Mouse (Mus musculus): ENCODE results near the gene Oaz1.

The Oaz1 gene

DNA sequence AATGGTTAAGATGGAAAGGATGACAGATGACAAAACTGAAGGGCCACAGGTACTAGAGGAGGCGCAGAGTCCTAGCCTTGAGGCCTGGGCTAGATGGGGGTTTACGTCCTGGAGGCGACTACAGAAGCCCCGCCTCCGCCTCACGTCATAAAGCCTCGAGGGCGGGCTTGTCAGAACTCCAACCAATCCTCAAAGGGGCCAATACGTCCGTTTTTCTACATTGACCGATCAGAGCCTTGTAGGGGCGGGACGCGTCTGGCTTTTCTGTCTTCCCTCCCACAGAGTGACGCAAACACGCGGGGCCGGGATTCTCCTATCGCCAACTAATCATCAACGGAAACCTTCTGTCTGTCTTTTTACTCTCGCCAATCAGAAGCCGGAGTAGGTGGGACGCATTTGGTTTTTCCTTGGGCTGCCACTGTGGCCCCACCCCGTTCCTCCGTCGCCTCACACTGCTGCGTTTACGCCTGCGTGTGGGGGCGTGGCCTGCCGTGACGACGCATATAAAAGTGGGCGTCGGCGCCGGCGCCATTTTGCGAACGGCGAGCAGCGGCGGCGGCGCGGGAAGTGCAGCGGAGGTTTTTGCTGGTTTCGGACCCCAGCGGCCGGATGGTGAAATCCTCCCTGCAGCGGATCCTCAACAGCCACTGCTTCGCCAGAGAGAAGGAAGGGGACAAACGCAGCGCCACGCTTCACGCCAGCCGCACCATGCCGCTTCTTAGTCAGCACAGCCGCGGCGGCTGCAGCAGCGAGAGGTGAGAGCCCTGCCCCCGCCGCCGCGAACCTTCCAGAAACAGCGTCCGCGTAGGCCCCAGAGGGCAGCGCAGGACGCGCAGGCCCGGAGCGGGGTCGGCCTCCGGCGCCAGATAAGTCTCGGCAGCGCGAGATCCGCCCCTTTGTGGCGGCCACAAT lies at the start of gene Oaz1:
Gene Oaz1 (plus strand): TSS at position 506 of the 912 bp plus-strand sequence.
- peak; percentile 100 for DNase-seq (ENCODE audit: low read depth)

DNA sequence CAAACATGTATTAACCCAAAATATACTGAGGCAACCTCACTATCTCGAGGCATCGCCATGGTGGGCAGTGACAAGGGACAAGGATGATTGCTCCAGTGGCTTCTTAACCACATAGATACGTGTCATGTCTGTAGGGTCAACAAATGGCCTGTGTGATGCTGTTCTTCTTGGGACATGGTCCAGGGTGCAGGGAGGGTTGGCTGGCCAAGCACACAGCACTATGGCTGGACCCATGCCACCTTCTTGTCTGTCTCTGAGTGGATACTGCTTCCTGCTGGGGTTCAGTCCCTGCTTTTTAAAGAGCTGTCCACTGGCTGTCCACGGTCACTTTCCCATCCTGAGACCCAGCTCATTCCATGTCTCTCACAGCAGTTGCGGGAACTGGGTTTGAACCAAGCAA lies 49.3 kb upstream of the Oaz1 start:
- DNase-seq (ENCODE audit: low read depth) = no peak

DNA sequence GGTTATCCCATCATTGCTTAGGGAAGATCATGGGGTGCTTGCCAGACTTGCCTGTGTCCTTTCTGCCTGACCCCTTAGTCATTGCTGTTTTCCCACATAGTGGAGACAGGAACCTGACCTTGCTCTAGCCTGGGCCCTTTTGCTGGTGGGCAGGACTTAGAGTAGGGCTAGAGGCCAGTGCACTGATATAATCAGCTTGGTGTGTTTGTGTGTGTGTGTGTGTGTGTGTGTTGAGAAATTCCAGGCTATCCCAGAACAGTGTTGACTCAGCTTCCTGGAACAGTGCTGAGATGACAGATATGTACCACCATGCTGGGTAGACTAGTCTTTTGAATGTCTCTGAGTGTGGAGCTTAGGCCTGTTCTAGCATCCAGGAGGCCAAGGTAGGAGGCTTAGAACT lies 46.9 kb upstream of the Oaz1 start:
- DNase-seq (ENCODE audit: low read depth) = peak; percentile 61

DNA sequence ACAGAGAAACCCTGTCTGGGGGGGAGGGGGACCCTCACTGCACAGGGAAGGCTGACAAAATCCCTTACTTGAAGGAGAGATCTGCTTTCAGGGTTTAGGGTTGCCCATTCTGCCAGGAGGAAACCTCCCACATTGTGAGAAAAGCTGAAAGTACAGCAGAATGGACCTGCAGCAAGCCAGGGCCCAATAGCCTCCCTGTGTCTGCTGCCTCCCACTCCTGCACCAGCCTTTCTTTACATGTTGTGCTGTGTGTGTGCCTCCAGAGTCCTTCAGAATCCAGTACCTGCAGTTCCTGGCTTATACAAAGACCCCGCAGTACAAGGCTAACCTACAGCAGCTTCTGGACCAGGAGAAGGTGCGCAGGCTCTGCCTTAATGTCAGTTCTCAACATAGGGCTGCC lies 42.2 kb upstream of the Oaz1 start:
- DNase-seq (ENCODE audit: low read depth) = no peak

DNA sequence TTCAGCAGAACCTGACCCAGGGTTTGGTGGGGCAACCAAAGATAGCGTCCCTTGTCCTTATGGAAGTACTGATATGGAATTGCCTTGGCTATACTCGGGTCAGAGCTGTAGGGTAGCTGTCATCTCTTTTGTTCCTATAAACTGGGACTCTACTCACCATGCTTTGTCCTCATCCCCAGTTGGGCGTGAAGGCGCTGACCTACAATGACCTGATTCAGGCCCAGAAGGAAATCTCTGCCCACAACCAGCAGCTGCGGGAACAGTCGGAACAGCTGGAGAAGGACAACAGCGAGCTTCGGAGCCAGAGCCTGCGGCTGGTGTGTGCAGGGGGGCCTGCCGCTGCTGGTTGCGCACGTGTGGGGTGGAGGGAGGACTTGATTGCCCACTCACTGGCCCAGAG lies 41.6 kb upstream of the Oaz1 start:
- DNase-seq (ENCODE audit: low read depth) = no peak

GRCm38 (mm10) chr10:80785963-80786362 lies 40.5 kb upstream of the Oaz1 start:
- no peak for DNase-seq (ENCODE audit: low read depth)

GRCm38 (mm10) chr10:80787517-80787916 lies 38.9 kb upstream of the Oaz1 start:
- DNase-seq (ENCODE audit: low read depth) = no peak

GRCm38 (mm10) chr10:80790761-80791404 lies 35.6 kb upstream of the Oaz1 start:
- no peak for DNase-seq (ENCODE audit: low read depth)

DNA sequence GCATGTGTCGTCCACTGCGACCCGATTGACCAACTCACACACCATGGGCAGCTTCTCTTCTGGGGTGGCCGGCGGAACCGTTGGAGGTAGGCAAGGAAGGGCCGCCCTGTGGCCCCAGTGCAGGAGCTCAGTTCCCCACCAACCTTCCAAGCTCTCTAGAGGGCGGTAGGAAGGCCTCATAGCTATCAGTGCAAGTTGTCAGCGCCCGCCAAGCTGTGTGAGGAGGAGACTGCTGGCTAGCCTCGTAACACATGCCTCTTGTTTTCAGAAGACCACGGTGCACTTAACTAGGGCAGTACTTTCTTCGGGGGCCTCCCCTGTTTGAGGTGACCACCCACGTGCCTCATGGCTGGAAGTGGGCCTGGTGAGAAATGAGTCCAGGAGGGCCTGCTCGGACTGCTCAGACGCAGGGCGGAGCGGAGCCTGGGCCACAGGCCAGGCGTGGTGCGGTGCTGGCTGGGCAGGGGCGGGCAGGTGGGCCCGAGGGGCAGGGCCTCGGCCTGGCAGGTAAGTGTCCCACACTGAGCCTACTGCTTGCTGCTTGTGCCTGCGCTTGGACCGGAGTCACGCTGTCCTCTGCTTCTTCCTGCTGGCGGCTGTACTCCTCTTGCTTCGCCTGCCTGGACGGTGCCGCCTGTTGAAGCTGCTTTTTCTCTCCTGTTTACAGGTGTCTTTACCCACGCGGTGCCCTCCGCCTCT lies 34.8 kb upstream of the Oaz1 start:
- no peak for DNase-seq (ENCODE audit: low read depth)

DNA sequence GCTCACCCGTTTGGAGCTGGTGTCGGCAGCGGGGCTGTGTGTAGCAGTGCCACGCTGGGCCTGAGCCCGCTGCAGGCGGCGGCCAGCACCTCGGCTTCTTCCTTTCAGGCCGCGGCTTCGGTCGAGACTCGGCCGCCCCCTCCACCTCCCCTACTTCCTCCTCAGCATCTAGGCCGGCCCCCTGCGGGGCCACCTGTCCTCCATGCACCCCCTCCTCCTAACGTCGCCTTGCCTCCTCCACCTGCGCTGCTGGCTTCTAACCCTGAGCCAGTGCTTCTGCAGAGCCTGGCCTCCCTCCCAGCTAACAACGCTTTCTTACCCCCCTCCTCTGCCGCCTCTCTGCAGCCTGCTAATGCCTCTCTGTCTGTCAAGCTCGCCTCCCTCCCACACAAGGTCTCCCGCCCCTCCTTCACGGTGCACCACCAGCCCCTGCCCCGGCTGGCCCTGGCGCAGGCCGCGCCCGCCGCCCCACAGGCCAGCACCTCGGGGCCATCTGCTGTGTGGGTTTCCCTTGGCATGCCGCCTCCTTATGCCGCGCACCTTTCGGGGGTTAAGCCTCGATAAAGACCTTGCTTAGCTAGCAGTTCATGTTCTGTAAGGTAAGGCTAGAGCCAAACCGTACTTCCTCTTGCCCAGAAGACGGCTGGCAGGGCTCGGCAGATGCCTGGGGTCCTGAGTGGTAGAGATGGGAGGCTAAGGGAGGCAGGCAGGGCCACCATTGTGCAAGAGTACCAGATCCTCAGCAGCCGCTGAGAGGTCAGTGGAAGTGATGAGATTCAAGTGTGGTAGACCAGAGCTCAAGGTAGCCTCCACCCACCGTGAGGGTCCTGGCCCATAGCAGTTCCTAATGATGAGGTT lies 34.1 kb upstream of the Oaz1 start:
- DNase-seq (ENCODE audit: low read depth) = no peak

- DNase-seq (ENCODE audit: low read depth) = no peak
Observed at GRCm38 (mm10) chr10:80793033-80793784, 33.2 kb upstream of the Oaz1 start.

DNA sequence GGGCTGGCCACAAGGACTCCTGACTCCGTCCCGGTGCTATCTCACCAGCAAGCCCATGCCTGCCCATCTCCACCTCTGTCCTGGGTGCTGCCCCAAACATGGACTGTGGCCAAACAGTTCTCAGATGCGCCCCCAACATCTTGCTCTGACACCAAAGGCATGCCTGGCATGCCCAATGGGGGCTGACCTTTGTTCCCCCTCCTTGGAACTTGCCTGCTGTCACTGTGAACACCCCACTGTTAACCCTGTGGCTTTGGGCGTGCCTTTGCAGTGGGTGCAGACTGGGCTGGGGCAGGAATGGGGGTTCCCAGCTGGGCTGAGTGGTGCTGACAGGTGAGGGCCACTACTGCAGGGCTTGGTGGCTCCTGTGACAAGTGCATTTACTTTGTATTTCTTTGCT lies 32.7 kb upstream of the Oaz1 start:
- DNase-seq (ENCODE audit: low read depth) = no peak

DNA sequence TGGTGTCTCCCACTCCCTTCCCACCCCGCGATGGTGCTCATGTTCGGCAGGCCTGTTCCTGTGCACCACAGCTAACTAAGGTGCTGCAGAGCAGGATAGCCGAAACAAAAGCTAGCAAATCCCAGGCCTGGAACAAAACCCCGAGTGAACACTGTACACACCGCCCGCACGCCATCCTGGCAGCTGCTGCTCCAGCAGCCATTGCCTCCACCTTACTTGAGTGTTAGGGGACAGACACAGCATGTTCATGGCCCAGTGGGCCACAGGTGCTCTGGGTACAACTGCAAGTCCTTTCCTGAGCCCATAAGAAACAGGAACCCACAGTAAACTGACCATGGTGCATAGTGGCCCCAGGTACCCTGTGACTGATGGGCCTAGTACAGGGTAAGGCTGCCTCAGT lies 31.7 kb upstream of the Oaz1 start:
- DNase-seq (ENCODE audit: low read depth) = no peak

DNA sequence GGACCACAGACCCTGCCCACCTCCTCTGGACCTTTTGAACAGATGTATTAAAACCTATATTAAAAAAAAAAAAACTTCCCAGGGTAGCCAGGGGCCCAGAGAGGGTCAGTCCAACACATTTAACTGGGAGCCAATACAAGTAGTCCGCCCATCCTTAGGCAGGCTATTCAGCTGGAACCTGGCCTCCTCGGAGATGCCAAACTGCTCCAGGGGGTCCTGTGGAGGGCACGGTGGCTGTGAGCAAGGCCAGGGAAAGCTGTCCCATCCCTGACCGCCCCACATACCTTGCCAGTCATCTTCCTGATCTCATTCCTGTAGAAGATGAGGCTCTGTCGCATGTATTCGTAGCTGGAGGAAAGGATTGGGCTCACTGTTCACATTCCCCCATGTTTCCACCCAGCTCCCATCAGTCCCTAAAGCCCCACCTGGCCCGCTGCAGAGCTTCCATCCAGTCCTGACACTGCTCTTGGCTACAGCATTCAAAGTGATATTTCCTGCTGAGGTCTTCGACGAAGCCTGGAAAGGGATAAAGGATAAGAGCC lies 30.1 kb upstream of the Oaz1 start:
- no peak for DNase-seq (ENCODE audit: low read depth)

GRCm38 (mm10) chr10:80797186-80798149 lies 29.0 kb upstream of the Oaz1 start:
- DNase-seq (ENCODE audit: low read depth) = no peak

DNA sequence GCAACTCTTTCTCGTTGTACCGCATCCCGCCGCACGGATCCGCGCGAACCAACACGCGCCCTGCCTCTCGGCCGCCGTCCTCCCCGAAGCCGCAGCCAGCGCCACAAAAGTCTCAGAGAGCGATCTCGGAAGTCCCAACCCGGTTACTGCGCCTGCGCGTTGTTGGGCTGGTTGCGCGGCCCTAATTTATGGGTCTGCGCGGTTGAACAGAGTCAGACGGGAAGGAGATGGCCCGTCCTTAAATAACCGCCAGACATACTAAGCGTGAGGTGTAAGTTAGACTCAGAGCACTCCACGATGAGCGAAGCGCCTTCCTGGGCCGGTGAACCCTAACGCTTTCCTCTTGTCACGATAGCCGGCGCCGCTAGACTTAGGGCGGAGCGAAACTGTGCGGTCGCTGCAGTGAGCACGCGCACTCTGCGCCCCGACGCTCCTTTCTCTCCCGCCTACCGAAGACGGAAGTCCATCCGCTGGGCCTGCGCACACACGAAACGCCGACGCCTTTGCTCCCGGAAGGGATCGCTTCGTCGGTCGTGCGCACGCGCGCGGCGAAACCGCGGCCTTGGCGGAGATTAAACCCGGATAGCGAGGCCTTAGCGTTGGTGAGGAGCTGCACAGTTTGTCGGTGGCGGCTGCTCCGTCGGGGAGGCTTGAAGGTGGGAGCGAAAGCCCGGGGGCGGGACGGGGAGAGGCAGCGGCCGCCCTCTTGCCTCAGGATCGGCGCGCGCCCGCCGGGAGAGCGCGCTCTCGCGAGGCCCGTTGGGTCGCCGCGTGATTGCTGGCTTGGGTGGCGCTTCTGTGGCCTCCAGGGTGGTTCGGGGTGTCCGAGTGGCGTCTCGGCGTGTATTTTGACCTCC lies 28.1 kb upstream of the Oaz1 start, which contains the start of the genes Sf3a2 and Plekhj1:
Gene Sf3a2 (plus strand): TSS at position 49 of the 857 bp plus-strand sequence.
Gene Plekhj1 (minus strand): TSS at position 477 of the 857 bp plus-strand sequence.
- DNase-seq (ENCODE audit: low read depth) = peak; percentile 98

DNA sequence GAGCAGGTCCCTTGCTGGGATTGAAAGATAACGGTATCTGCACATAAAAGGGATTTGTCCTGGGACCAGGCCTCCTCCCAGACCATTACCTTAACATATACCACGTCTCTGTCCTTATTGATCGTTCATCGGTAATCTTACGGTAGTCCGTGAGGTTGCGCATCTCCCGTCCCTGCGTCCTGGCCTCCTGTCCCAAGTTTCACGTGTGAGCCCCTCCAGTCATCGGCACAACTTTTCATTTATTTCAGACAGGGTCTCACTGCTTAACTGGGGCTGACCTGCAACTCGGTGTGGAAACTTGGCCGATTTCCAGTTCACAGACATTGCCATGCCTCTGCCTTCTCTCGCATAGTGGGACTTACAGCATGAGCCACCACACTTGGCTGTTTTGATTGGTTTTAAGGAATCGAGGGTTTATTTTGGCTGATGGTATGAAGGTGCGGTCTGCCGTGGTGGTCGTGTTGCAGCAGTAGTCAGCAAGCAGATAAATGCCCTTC lies 27.3 kb upstream of the Oaz1 start:
- peak; percentile 70 for DNase-seq (ENCODE audit: low read depth)

DNA sequence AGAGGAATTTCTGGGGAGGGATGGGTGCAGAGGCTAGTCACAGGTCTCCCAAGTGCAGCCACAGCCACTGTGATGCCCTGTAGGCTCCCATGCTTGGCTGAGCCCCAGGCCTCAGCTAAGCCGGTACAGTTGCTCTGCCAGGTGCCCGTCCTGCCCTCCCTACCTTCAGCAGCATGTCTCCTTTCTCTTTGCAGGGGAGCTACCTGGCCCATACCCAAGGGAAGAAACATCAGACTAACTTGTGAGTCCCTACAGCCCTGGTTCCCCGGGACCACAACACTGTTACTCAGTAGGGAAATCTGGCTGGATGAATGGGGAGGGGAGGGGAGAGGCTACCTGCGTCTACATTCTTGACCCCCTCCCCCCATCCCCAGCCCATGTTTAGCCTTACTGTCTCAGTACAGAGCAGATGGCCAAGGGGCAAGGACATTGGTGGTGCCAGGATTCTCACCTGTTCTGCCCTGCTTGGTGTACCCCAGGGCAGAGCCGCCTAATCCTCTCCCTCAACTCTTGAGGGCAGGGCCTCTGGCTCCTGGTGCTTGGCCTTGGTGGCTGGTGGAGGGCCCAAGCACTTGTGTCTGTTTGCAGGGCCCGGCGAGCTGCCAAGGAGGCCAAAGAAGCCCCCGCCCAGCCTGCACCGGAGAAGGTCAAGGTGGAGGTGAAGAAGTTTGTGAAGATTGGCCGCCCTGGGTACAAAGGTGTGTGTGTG lies 24.1 kb upstream of the Oaz1 start:
- DNase-seq (ENCODE audit: low read depth) = no peak

Measured in NIH3T3 (cell line).